Mouse (Mus musculus): Measurements from ENCODE around the gene A530016L24Rik. TPM values are rescaled to one million over a fixed set of nuclear protein-coding genes. Genes with fewer than 3 reads are reported as not detected.

A530016L24Rik gene
- polyA plus RNA-seq, 1 experiment from 2014 or later, result 0.19 TPM

Other genes starting within 250 kb of the A530016L24Rik start
- 64.6 and 72.2 TPM in 2 replicates for gene Tmem179, start 27.3 kb downstream of the A530016L24Rik start, polyA plus RNA-seq (2014; fragmentation: Nextera tagmentation; extraction: Ambion mirVana)
- gene Inf2, start 99.3 kb downstream of the A530016L24Rik start, polyA plus RNA-seq (2014; fragmentation: Nextera tagmentation; extraction: Ambion mirVana), result 1.0 and 1.5 TPM in 2 replicates
- 5.3 and 5.5 TPM in 2 replicates for gene Adssl1, start 130.6 kb downstream of the A530016L24Rik start, polyA plus RNA-seq (2014; fragmentation: Nextera tagmentation; extraction: Ambion mirVana)
- 54.2 and 58.4 TPM in 2 replicates for gene Siva1, start 155.2 kb downstream of the A530016L24Rik start, polyA plus RNA-seq (2014; fragmentation: Nextera tagmentation; extraction: Ambion mirVana)
- 69.2 and 70.3 TPM in 2 replicates for gene Akt1, start 185.4 kb downstream of the A530016L24Rik start, polyA plus RNA-seq (2014; fragmentation: Nextera tagmentation; extraction: Ambion mirVana)
- 2.2 and 4.7 TPM in 2 replicates for gene Zbtb42, start 189.4 kb downstream of the A530016L24Rik start, polyA plus RNA-seq (2014; fragmentation: Nextera tagmentation; extraction: Ambion mirVana)
- gene Cep170b, start 231.0 kb downstream of the A530016L24Rik start, polyA plus RNA-seq (2014; fragmentation: Nextera tagmentation; extraction: Ambion mirVana), result 39.5 and 41.9 TPM in 2 replicates

Measured in hindbrain, embryonic 14.5 days (tissue).